7 mouse cellular contexts compared by ENCODE assay signal in genomic region chr2:131353564-131353915, GRCm38 (mm10). TPM values are rescaled to one million over a fixed set of nuclear protein-coding genes. Genes with fewer than 3 reads are reported as not detected.
A peak's percentile ranks its signal among the peaks of the same experiment; 100 is the strongest.
DNase-seq lines count a peak whose midpoint lies in the region; ATAC-seq and TF ChIP-seq lines count a peak whose summit lies in the region.

No protein-coding gene starts in this region.

- H3K4me3 ChIP-seq in neural tube, embryonic 11.5 days (ENCODE audit: low read depth, low read length), result peak overlapping the region; percentile 90
- H3K4me3 ChIP-seq in forebrain, embryonic 14.5 days (ENCODE audit: low read depth, low read length), result peak overlapping the region; percentile 98
- H3K4me3 ChIP-seq in liver, embryonic 15.5 days (replicated peaks), result peak overlapping the region; percentile 91
- no peak overlapping the region for H3K4me3 ChIP-seq in cerebellum, adult 2 months (replicated peaks; ENCODE audit: insufficient read depth, low read depth, low read length)

- 9% methylated on average over 3 of the region's 3 CpGs for WGBS in neural tube, embryonic 11.5 days
- 8% methylated on average over 3 of the region's 3 CpGs for WGBS in forebrain, embryonic 14.5 days
- WGBS in liver, embryonic 15.5 days (ENCODE audit: insufficient replicate concordance), result 13% methylated on average over 3 of the region's 3 CpGs
- 20% methylated on average over 3 of the region's 3 CpGs for WGBS in cerebellum, adult 2 months

- no peak for DNase-seq in neural tube, embryonic 11.5 days (ENCODE audit: low spot score)
- no peak for DNase-seq in neural tube, embryonic 10.5 days (ENCODE audit: extremely low spot score, low spot score)
- DNase-seq in forebrain, embryonic 14.5 days (ENCODE audit: low spot score), result no peak
- DNase-seq in thymus, postnatal 25 days, result peak; percentile 35
- DNase-seq in urinary bladder, adult 18-20 months (ENCODE audit: low spot score in 2 of 2), result no peak
- DNase-seq in cerebellum, adult 2 months, result no peak

- ATAC-seq in neural tube, embryonic 11.5 days (ENCODE audit: insufficient read depth, low FRiP score, low TSS enrichment), result no peak
- ATAC-seq in forebrain, embryonic 14.5 days, result no peak
- no peak for ATAC-seq in liver, embryonic 15.5 days (ENCODE audit: insufficient read depth)

- H3K27me3 ChIP-seq in neural tube, embryonic 11.5 days (ENCODE audit: control insufficient read depth, insufficient read depth, low read length), result no peaks in the 10 kb centered on the region
- H3K27me3 ChIP-seq in forebrain, embryonic 14.5 days (replicated peaks; ENCODE audit: control insufficient read depth, insufficient read depth, low read length), result no peaks in the 10 kb centered on the region
- peaks cover 25% of the 10 kb centered on the region for H3K27me3 ChIP-seq in liver, embryonic 15.5 days
- no peaks in the 10 kb centered on the region for H3K27me3 ChIP-seq in cerebellum, adult 2 months (ENCODE audit: control insufficient read depth, insufficient read depth, low read length)

- peak overlapping the region; percentile 59 for H3K4me2 ChIP-seq in neural tube, embryonic 11.5 days (ENCODE audit: low read depth)
- H3K4me2 ChIP-seq in forebrain, embryonic 14.5 days (ENCODE audit: low read length), result peak overlapping the region; percentile 57
- peak overlapping the region; percentile 100 for H3K4me2 ChIP-seq in liver, embryonic 15.5 days

- H3K4me1 ChIP-seq in neural tube, embryonic 11.5 days (ENCODE audit: control insufficient read depth, insufficient read depth, low read length), result no peaks in the 10 kb centered on the region
- H3K4me1 ChIP-seq in forebrain, embryonic 14.5 days (ENCODE audit: control insufficient read depth, insufficient read depth, low read length), result peaks cover 4% of the 10 kb centered on the region; the same call in 1 of the 2 replicates
- H3K4me1 ChIP-seq in liver, embryonic 15.5 days (replicated peaks), result peaks cover 23% of the 10 kb centered on the region
- H3K4me1 ChIP-seq in cerebellum, adult 2 months (ENCODE audit: control insufficient read depth, insufficient read depth, low read length), result 0 out of 2 replicates have a peak, but pooled peaks cover 2% of the 10 kb centered on the region

- TF ChIP-seq POLR2A in cerebellum, adult 2 months (IDR thresholded peaks at IDR 0.05; ENCODE audit: borderline replicate concordance, insufficient read depth, low read length), result no peak

- no peak for TF ChIP-seq CTCF in cerebellum, adult 2 months (IDR thresholded peaks at IDR 0.05; ENCODE audit: borderline replicate concordance, insufficient read depth, low read depth, low read length)

- no peaks in the 10 kb centered on the region for H3K9me3 ChIP-seq in neural tube, embryonic 11.5 days (ENCODE audit: control insufficient read depth, low read length)
- H3K9me3 ChIP-seq in forebrain, embryonic 14.5 days (replicated peaks; ENCODE audit: control insufficient read depth, low read length), result no peaks in the 10 kb centered on the region
- H3K9me3 ChIP-seq in liver, embryonic 15.5 days (replicated peaks), result no peaks in the 10 kb centered on the region

- H3K36me3 ChIP-seq in neural tube, embryonic 11.5 days (ENCODE audit: control insufficient read depth, insufficient read depth, low read length), result no peaks in the 10 kb centered on the region
- H3K36me3 ChIP-seq in forebrain, embryonic 14.5 days (ENCODE audit: control insufficient read depth, insufficient read depth, low read length), result no peaks in the 10 kb centered on the region
- H3K36me3 ChIP-seq in liver, embryonic 15.5 days (replicated peaks), result no peaks in the 10 kb centered on the region

- no peak overlapping the region for H3K9ac ChIP-seq in neural tube, embryonic 11.5 days (ENCODE audit: low read length)
- peak overlapping the region; percentile 96 for H3K9ac ChIP-seq in forebrain, embryonic 14.5 days (ENCODE audit: low read length)
- peak overlapping the region; percentile 86; the same call in 1 of the 2 replicates for H3K9ac ChIP-seq in liver, embryonic 15.5 days

- H3K27ac ChIP-seq in neural tube, embryonic 11.5 days (ENCODE audit: low read depth, low read length), result no peak overlapping the region
- H3K27ac ChIP-seq in forebrain, embryonic 14.5 days (ENCODE audit: low read depth, low read length), result no peak overlapping the region
- no peak overlapping the region; the same call in 1 of the 2 replicates for H3K27ac ChIP-seq in liver, embryonic 15.5 days (replicated peaks)
- H3K27ac ChIP-seq in cerebellum, adult 2 months (ENCODE audit: insufficient read depth, low read length), result no peak overlapping the region

RNA-seq across cellular contexts. Expression of gene Rnf24, which starts 0.8 kb away (rescaled TPM):
- 11.0 TPM in 2 replicates for polyA plus RNA-seq in neural tube, embryonic 11.5 days (2014; fragmentation: Nextera tagmentation; extraction: Ambion mirVana)
- polyA plus RNA-seq in forebrain, embryonic 14.5 days (2014; fragmentation: Nextera tagmentation; extraction: Ambion mirVana), result 13.9 and 16.2 TPM in 2 replicates
- 0.48 and 0.67 TPM in 2 replicates for polyA plus RNA-seq in liver, embryonic 15.5 days (2015; fragmentation: Nextera tagmentation; extraction: Ambion mirVana)
- polyA plus RNA-seq in cerebellum, adult 2 months (2012; rRNA removed), result 14.5 and 14.6 TPM in 2 replicates
